Mouse (Mus musculus) limb, embryonic 11.5 days (tissue): ENCODE measurements at regions not wholly inside any gene's neighbourhood (a gene's known extent, or its start where the extent isn't known, plus 50 kb on each side); places are given as distances from the start of the nearest gene placed in this dataset.

Experiments used
- ATAC-seq: fragments of 200-750 bp; cut with Nextera tagmentation; 2 replicates; pipeline ENCODE4 v1.8.0; 2017; ENCODE audit warnings: low read depth; ENCODE audit not compliant: insufficient number of reproducible peaks, low FRiP score, low TSS enrichment
- DNase-seq: peaks from one replicate; pipeline ENCODE4 v3.0.0-alpha.2; 2015; ENCODE audit warnings: low spot score
- H3K27ac ChIP-seq: fragments of 300-500 bp; sonication (generic); replicated peaks from 2 replicates; pipeline ENCODE4 v1.5.1; 2014; ENCODE audit warnings: low read depth, mild to moderate bottlenecking, low read length
- H3K27me3 ChIP-seq: fragments of 300-500 bp; sonication (generic); 2 replicates; pipeline ENCODE4 v1.6.1; 2014; ENCODE audit warnings: mild to moderate bottlenecking, low read length, mixed read lengths; ENCODE audit not compliant: control insufficient read depth, insufficient read depth
- H3K36me3 ChIP-seq: fragments of 300-500 bp; sonication (generic); 2 replicates; pipeline ENCODE4 v1.6.1; 2014; ENCODE audit warnings: mild to moderate bottlenecking, low read length, moderate library complexity, mixed read lengths; ENCODE audit not compliant: control insufficient read depth, insufficient read depth
- H3K4me1 ChIP-seq: fragments of 300-500 bp; sonication (generic); 2 replicates; pipeline ENCODE4 v1.6.1; 2014; ENCODE audit warnings: low read length, mixed read lengths; ENCODE audit not compliant: control insufficient read depth, insufficient read depth
- H3K4me2 ChIP-seq: fragments of 300-500 bp; sonication (generic); 2 replicates; pipeline ENCODE4 v1.6.1; 2014; ENCODE audit warnings: low read depth, mild to moderate bottlenecking, moderate library complexity; ENCODE audit not compliant: severe bottlenecking
- H3K4me3 ChIP-seq: fragments of 300-500 bp; sonication (generic); 2 replicates; pipeline ENCODE4 v1.5.1; 2014; ENCODE audit warnings: low read depth, low read length
- H3K9ac ChIP-seq: fragments of 300-500 bp; sonication (generic); 2 replicates; pipeline ENCODE4 v1.6.1; 2014; ENCODE audit warnings: mild to moderate bottlenecking, low read length
- H3K9me3 ChIP-seq: fragments of 300-500 bp; sonication (generic); 2 replicates; pipeline ENCODE4 v1.6.1; 2016; ENCODE audit warnings: low read length; ENCODE audit not compliant: control insufficient read depth
- WGBS: fragments of 180-500 bp; shearing (Covaris S2); extraction: QIAGEN DNeasy Blood & Tissue Kit; methylation state at CpG from one replicate; pipeline ENCODE4 v1.1.7; 2014; 5-methylcytosine and 5-hydroxymethylcytosine counted together

GRCm38 (mm10) chr1:41887556-41887955 is 808.0 kb upstream of the Pou3f3 start:
- ATAC-seq: no peak
- 88% methylated on average over 8 of the region's 8 CpGs for WGBS
- peaks cover 15% of the 10 kb centered on the region; the same call in 1 of the 2 replicates for H3K4me1 ChIP-seq
- H3K9me3 ChIP-seq: no peaks in the 10 kb centered on the region
- no peak overlapping the region for H3K27ac ChIP-seq
- no peak for DNase-seq
- H3K4me3 ChIP-seq: no peak overlapping the region
- no peaks in the 10 kb centered on the region for H3K36me3 ChIP-seq
- H3K9ac ChIP-seq: no peak overlapping the region
- no peak overlapping the region for H3K4me2 ChIP-seq
- no peaks in the 10 kb centered on the region for H3K27me3 ChIP-seq

GRCm38 (mm10) chr1:41888213-41888612 is 807.4 kb upstream of the Pou3f3 start:
- no peaks in the 10 kb centered on the region for H3K9me3 ChIP-seq
- ATAC-seq (no peak), DNase-seq (peak; percentile 32)
- H3K4me1 ChIP-seq: peaks cover 15% of the 10 kb centered on the region; the same call in 1 of the 2 replicates
- no peak overlapping the region for H3K27ac ChIP-seq
- H3K36me3 ChIP-seq: no peaks in the 10 kb centered on the region
- no peak overlapping the region for H3K4me3 ChIP-seq
- no peaks in the 10 kb centered on the region for H3K27me3 ChIP-seq
- no peak overlapping the region for H3K4me2 ChIP-seq
- 8% methylated on average over 2 of the region's 2 CpGs for WGBS
- no peak overlapping the region for H3K9ac ChIP-seq

- H3K27me3 ChIP-seq: no peaks in the 10 kb centered on the region
- no peak overlapping the region for H3K9ac ChIP-seq
- no peak overlapping the region for H3K4me3 ChIP-seq
- ATAC-seq: no peak
- WGBS: 20% methylated on average over 5 of the region's 5 CpGs
- no peak for DNase-seq
- no peaks in the 10 kb centered on the region for H3K9me3 ChIP-seq
- no peak overlapping the region for H3K4me2 ChIP-seq
- peaks cover 15% of the 10 kb centered on the region; the same call in 1 of the 2 replicates for H3K4me1 ChIP-seq
- no peaks in the 10 kb centered on the region for H3K36me3 ChIP-seq
- H3K27ac ChIP-seq: no peak overlapping the region
These were observed 806.6 kb upstream of the Pou3f3 start for GRCm38 (mm10) chr1:41888966-41889365.

GRCm38 (mm10) chr1:41889940-41890339 is 805.6 kb upstream of the Pou3f3 start:
- H3K27me3 ChIP-seq: no peaks in the 10 kb centered on the region
- H3K4me2 ChIP-seq: no peak overlapping the region
- no peaks in the 10 kb centered on the region for H3K9me3 ChIP-seq
- DNase-seq: no peak
- H3K36me3 ChIP-seq: no peaks in the 10 kb centered on the region
- H3K27ac ChIP-seq: no peak overlapping the region
- WGBS: 86% methylated on average over 6 of the region's 6 CpGs
- H3K4me3 ChIP-seq: no peak overlapping the region
- H3K4me1 ChIP-seq: peaks cover 15% of the 10 kb centered on the region; the same call in 1 of the 2 replicates
- H3K9ac ChIP-seq: no peak overlapping the region
- no peak for ATAC-seq

- Histone ChIP-seq H3K4me1 (peaks cover 15% of the 10 kb centered on the region; the same call in 1 of the 2 replicates), H3K27me3 (no peaks in the 10 kb centered on the region), H3K9me3 (no peaks in the 10 kb centered on the region), H3K27ac (no peak overlapping the region), H3K4me3 (no peak overlapping the region), H3K9ac (no peak overlapping the region), H3K36me3 (no peaks in the 10 kb centered on the region), H3K4me2 (no peak overlapping the region)
- ATAC-seq (no peak), DNase-seq (no peak)
- 71% methylated on average over 20 of the region's 20 CpGs for WGBS
These were observed 804.6 kb upstream of the Pou3f3 start for GRCm38 (mm10) chr1:41890714-41891689.

- WGBS: 87% methylated on average over 11 of the region's 11 CpGs
- H3K27ac ChIP-seq: no peak overlapping the region
- ATAC-seq: no peak
These were observed 803.8 kb upstream of the Pou3f3 start for GRCm38 (mm10) chr1:41891730-41892129.

GRCm38 (mm10) chr1:41892376-41892775 is 803.2 kb upstream of the Pou3f3 start:
- ATAC-seq (peak; percentile 59; the same call in 1 of the 2 replicates), DNase-seq (peak; percentile 35)
- WGBS: 34% methylated on average over 2 of the region's 2 CpGs
- Histone ChIP-seq H3K4me3 (no peak overlapping the region), H3K27ac (no peak overlapping the region), H3K4me1 (peaks cover 12% of the 10 kb centered on the region; the same call in 1 of the 2 replicates), H3K9me3 (no peaks in the 10 kb centered on the region), H3K36me3 (no peaks in the 10 kb centered on the region), H3K27me3 (no peaks in the 10 kb centered on the region), H3K9ac (no peak overlapping the region), H3K4me2 (no peak overlapping the region)

More at GRCm38 (mm10) chr1:41891730-41892129, 803.8 kb upstream of the Pou3f3 start:
- Histone ChIP-seq H3K9me3 (no peaks in the 10 kb centered on the region), H3K4me2 (no peak overlapping the region), H3K36me3 (no peaks in the 10 kb centered on the region), H3K9ac (no peak overlapping the region), H3K4me3 (no peak overlapping the region), H3K27me3 (no peaks in the 10 kb centered on the region), H3K4me1 (peaks cover 12% of the 10 kb centered on the region; the same call in 1 of the 2 replicates)
- DNase-seq: no peak

- no peak for DNase-seq
- no peak overlapping the region for H3K9ac ChIP-seq
- WGBS: 80% methylated on average over 4 of the region's 4 CpGs
- H3K9me3 ChIP-seq: no peaks in the 10 kb centered on the region
- H3K4me3 ChIP-seq: no peak overlapping the region
- H3K36me3 ChIP-seq: no peaks in the 10 kb centered on the region
- H3K4me1 ChIP-seq: no peaks in the 10 kb centered on the region
- H3K27ac ChIP-seq: no peak overlapping the region
- H3K4me2 ChIP-seq: no peak overlapping the region
- no peaks in the 10 kb centered on the region for H3K27me3 ChIP-seq
- no peak for ATAC-seq
These were observed 797.7 kb upstream of the Pou3f3 start for GRCm38 (mm10) chr1:41897768-41898330.
